Mouse (Mus musculus): Measurements from ENCODE around the gene Krtap31-1.
"Not testable (repeated sequence)": the region's sequence is repeated elsewhere in the genome, so short reads cannot be mapped to it uniquely, and the experiment has no call there.

The Krtap31-1 gene

DNA sequence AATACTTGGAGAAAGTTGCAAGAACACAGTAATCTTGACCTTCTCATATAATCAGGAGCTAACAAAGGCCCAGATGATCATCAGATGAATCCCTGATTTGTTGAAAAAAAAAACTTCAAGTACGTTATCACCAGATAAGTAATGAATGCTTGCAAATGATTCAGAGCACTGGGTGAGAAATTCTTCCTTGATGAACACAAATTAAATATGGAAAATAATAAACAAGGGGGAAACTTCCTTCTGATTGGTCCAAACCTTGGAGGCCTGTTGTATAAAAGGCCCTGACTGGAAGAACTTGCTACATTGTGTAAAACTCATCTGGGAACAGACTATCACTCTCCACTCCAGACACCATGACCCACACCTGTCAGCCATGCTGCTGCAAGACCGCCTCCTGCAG lies at the start of gene Krtap31-1:
Gene Krtap31-1 (plus strand): TSS at position 301 of the 400 bp plus-strand sequence.
- no peak for DNase-seq (ENCODE audit: low spot score)

DNA sequence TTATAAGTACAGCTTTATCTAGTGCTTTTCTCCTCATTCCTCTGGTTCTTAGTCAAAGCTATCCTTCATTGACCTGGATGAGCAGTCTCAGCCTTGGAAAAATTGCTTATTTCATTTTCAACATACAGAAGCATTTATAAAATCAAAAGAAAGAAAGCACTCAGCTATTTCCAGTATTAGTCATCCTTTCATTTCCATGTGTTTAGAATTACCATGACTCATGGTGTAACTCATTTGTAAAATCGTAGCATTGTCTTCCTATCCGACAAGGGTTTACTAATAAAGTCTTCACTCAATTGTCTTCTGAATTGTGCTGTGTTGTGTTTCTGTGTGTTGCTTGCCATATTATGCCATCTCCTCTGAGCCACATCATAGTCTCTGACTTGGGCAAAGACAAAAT lies 49.0 kb upstream of the Krtap31-1 start:
- DNase-seq (ENCODE audit: low spot score): no peak

DNA sequence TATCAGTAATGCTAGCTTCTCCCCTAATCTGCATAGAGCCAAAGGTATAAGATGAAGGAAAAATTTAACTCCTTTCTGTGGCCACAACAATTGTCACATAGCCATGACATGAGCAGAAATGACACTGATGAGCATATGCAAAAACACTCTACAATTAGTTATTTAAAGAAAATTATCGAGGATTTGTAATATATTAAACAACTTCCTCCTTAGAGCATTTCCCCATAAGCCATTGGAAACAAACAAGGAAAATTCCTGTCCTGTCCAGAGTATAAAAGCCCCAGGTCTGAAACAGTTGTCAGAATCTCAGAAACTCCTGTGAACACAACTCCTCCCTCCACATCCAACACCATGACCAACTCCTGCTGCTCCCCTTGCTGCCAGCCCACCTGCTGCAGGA lies 43.5 kb upstream of the Krtap31-1 start, which contains the start of gene Gm11559:
Gene Gm11559 (plus strand): TSS at position 301 of the 400 bp plus-strand sequence.
- DNase-seq (ENCODE audit: low spot score): not testable (repeated sequence)

DNA sequence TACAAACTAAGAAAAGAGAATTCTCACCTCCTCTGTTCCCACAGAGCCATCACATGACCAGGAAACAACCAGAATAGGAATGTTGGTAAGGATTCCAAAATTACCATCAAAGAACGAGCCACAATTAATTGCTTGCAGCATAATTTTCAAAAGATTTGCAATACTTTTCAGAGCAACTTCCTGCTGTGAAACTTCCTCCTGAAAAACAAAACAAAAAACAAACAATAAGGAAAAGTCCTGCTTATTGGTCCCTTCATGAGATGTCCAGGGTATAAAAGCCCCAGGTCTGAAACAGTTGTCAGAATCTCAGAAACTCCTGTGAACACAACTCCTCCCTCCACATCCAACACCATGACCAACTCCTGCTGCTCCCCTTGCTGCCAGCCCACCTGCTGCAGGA lies 34.6 kb upstream of the Krtap31-1 start, which contains the start of gene Krtap9-1:
Gene Krtap9-1 (plus strand): TSS at position 301 of the 400 bp plus-strand sequence.
- DNase-seq (ENCODE audit: low spot score): not testable (repeated sequence)

DNA sequence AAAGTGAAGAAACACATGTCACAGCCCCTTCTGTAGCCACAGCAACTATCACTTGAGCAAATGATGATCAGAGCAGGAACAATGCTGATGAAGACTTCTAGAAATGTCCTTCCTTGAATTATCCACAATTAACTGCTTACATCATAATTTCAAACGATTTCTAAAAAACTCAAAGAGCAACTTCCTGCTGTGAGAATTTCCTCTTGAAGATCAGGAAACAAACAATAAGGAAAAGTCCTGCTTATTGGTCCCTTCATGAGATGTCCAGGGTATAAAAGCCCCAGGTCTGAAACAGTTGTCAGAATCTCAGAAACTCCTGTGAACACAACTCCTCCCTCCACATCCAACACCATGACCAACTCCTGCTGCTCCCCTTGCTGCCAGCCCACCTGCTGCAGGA lies 28.8 kb upstream of the Krtap31-1 start, which contains the start of gene Gm11567:
Gene Gm11567 (plus strand): TSS at position 301 of the 400 bp plus-strand sequence.
- DNase-seq (ENCODE audit: low spot score): not testable (repeated sequence)

DNA sequence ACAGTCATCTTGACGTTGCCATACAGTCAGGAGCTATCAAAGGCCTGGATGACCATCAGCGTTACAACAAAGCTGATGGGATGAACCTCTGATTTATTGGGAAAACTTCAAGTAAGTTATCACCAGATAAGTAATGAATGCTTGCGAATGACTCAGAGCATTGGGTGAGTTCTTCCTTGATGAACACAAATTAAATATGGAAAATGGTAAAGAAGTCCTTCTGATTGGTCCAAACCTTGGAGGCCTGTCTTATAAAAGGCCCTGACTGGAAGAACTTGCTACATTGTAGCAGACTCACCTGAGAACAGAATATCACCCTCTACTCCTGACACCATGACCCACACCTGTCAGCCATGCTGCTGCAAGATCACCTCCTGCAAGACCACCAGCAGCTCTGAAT lies 6.7 kb downstream of the Krtap31-1 start, which contains the start of gene Gm11565:
Gene Gm11565 (plus strand): TSS at position 301 of the 400 bp plus-strand sequence.
- DNase-seq (ENCODE audit: low spot score): no peak

DNA sequence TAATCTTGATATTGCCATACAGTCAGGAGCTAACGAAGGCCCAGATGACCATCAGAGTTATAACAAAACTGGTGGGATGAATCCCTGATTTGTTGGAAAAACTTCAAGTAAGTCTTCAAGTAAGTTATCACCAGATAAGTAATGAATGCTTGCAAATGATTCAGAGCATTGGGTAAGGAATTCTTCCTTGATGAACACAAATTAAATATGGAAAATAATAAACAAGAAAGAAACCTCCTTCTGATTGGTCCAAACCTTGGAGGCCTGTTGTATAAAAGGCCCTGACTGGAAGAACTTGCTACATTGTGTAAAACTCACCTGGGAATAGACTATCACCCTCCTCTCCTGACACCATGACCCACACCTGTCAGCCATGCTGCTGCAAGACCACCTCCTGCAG lies 28.3 kb downstream of the Krtap31-1 start, which contains the start of gene Krtap31-2:
Gene Krtap31-2 (plus strand): TSS at position 301 of the 400 bp plus-strand sequence.
- DNase-seq (ENCODE audit: low spot score): no peak

DNA sequence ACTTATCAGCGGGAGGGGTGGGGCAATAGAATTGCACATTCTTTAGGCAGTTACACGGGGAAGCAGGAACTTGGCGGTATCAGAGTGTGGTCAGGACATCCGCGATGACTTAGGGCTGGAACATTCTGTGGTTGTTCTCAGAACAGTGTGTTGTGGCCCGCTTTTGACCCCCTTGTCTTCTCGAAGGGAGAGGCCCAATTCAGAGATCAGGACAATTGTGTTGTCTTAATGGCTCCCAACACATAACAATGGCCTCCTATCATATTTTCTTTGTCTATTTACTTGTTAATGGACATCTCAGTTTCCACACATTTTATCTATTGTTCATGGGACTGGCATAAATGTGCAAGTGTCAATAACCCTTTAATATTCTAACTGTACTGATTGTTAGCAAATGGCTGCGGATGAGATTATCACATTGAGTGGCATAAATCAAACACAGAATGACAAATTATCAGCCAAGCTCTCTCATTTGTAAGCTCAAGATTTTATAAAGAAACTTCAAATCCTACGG lies 30.1 kb downstream of the Krtap31-1 start:
- DNase-seq (ENCODE audit: low spot score): no peak

DNA sequence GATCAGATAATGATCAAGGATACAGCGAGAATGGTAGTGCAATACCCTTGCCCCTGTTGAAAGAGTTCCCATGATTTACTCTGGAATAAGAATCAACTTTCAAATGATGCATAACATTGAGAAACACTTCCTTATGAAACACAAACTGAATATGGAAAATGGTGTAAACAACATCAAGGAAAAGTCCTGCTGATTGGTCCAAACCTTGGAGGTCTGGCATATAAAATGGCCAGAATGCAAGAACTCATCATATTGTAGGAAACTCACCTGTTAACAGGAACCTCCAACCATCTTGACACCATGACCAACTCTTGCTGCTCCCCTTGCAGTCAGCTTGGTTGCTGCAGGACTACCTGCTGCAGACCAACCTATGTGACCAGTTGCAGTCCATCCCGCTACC lies 40.5 kb downstream of the Krtap31-1 start, which contains the start of gene Krtap9-5:
Gene Krtap9-5 (plus strand): TSS at position 301 of the 400 bp plus-strand sequence.
- no peak for DNase-seq (ENCODE audit: low spot score)

Data from urinary bladder, postnatal 14 days (tissue).